Mouse (Mus musculus): Measurements from ENCODE around the gene Ugcg.

The Ugcg gene

DNA sequence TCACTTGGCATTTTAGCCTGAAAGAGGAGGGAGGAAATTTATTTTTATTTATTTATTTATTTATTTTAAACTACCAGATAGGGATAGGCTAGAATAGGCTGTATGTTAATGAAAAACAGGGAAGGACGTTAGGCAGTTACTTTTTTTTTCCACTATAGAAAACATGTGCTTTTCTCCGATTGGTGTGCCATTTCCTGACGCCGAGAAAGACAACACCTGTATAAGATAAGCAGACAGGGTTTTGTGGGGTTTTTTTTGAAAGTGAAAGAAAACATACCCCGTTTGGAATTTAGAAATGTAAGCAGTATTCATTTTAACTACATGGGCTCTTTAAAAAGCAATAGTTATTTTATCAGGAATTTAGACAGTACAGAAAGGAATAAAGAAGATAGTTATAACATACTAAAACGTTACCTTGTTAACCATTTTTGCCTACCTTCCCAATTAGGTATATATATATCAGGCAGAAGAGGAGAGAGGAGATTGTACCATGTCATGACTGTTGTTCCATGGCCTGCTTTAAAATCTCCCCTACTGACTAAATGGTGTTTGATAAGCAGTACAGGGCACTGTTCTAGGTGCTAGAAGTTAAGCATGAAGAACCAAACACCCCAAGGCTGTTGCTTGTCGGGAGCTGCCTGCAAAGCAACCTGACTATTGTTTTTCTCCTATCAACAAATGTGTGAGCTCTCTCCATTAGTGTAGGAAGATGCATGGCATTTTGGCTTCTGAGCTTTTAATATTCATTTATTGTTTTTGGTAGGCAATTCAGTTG is 1.8 kb downstream of the Ugcg start:
- no peak for DNase-seq (ENCODE audit: low spot score)

GRCm38 (mm10) chr4:59194731-59195496 is 5.9 kb downstream of the Ugcg start:
- DNase-seq (ENCODE audit: low spot score) = no peak

DNA sequence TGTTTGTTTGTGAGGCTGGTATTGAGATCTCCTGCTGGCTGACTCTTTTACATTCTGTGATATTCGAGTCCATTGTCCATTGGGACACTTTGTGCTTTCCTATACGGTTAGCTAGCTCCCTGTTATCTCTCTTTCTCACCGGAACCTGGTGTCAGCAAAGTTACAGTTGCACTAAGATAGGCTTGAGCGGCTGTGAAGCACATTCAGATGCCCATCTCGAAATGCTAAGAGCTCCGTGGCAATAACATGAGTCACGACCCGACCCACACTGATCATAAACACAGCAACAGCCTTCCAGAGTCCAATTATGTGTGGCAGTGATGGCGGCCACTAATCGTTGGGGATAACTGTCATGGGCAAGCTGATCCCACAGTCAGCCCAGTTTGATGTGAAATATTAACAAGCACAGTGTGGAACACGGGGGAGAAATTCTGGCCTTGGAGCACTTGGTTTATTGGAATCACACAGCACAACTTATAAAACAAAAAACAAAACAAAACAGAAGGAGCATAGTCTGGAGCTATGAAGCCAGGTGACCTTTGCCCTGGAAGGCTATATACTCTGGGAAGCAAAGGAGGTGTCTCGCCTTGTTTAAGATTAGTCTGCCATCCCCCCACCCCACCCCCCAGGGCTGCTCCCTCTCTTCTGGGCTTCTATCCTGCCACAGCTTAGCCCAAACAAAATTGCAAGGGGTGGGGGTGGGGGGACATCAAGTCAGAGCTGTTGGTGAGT is 7.5 kb downstream of the Ugcg start:
- no peak for DNase-seq (ENCODE audit: low spot score)

DNA sequence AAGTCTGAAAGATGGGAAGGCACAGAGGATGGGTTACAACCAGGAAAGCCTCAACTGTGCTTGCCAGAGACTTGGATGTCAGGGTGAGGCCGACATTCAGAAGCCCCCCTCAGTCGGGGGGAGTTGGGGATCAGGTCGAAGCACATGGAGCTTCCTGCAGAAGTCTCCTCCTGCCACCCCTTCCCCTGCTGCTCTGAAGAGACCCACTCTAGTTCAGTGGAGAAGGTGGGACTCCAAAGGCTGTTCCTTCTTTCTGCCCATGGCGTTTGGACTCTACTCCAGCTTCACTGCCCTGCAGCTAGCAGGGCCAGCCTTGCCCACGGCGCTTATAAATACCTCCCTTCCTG is 8.0 kb downstream of the Ugcg start:
- DNase-seq (ENCODE audit: low spot score) = no peak

DNA sequence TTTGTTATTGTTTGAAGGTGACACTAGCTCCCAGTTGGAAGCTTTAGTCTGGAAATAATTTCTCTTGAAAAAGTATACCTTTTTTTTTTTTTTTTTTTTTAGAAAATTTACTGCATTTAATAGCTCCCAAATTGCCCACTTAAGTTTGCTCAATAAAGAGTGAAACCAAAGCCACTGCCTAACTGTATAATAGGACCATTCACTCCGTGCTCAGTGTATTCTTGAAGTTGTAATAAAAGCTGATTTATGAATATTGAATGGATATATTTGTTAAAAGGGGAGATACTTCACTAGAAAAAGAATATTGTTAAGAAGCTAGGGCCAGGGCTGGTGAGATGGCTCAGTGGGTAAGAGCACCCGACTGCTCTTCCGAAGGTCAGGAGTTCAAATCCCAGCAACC is 8.4 kb downstream of the Ugcg start:
- DNase-seq (ENCODE audit: low spot score) = no peak

- DNase-seq (ENCODE audit: low spot score) = peak; percentile 72
Measured at GRCm38 (mm10) chr4:59199341-59199740, 10.3 kb downstream of the Ugcg start.

DNA sequence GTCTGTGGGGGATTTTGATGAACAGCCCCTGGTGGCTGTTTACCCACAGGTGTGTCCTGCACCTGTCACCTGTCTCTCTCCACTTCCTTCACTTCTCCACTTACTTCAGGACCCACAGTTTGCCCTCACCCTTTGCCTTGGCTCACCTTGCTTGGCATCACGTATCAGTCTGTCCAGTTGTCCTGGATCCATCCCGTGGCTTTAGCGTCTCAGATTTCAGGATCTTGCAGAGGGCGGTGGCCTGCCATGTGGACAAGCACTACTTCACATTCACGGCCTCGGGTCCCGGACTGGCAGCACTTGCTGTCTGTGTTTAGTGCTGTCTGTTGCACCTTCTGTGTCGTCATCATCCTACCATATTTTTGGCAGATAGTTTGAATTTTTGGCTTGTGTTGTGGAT is 10.7 kb downstream of the Ugcg start:
- DNase-seq (ENCODE audit: low spot score) = no peak

GRCm38 (mm10) chr4:59200636-59201035 is 11.6 kb downstream of the Ugcg start:
- DNase-seq (ENCODE audit: low spot score) = no peak

- DNase-seq (ENCODE audit: low spot score) = no peak
Measured at GRCm38 (mm10) chr4:59204616-59205015, 15.6 kb downstream of the Ugcg start.

DNA sequence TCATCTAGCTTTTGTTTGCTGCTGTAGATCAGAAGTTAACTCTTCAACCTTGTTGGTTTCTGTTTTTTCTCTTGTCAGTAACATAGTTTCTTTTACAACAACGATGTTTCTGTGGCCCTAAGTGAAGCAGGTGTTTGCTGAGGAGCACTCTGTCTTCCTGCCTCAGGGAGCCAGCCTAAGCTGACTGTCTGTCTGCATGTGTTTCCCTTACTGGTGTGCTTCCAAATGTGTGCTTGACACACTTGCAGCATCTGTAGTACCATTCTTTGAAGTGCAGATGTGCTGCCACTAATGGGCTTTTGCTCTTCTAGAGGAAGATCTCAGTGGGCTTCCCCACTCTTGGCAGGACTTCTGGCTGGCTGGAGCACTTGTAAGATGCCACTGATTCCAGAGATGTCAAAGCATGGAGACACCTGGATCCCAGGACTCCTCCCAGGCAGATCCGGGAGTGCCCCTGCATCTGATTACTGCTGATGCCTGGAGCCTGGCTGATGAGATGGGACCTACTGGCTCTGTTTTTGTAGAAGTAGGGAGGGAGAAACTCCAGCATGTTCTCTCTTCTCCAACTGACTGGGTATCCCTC is 16.8 kb downstream of the Ugcg start:
- DNase-seq (ENCODE audit: low spot score) = no peak

DNA sequence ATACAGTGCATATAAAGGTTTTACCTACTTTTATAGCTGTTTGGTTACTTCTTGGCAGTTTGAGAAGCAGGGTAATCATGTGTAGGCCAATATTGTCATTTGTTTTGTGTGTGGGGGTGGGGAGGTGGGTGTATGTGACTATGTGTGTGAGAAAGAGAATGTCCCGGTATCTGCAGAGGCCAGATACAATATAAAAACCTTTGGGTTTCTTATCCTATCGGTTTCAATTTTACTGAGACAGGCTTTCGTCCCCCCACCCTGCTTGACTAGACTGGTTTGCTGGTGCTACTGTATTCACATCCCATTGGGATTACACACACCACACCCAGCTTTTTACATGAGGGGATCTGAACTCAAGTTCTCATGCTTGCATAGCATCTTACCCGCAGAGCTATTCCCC is 17.5 kb downstream of the Ugcg start:
- DNase-seq (ENCODE audit: low spot score) = no peak

GRCm38 (mm10) chr4:59208607-59209006 is 19.6 kb downstream of the Ugcg start:
- DNase-seq (ENCODE audit: low spot score) = no peak

GRCm38 (mm10) chr4:59211181-59211580 is 22.1 kb downstream of the Ugcg start:
- DNase-seq (ENCODE audit: low spot score) = no peak

DNA sequence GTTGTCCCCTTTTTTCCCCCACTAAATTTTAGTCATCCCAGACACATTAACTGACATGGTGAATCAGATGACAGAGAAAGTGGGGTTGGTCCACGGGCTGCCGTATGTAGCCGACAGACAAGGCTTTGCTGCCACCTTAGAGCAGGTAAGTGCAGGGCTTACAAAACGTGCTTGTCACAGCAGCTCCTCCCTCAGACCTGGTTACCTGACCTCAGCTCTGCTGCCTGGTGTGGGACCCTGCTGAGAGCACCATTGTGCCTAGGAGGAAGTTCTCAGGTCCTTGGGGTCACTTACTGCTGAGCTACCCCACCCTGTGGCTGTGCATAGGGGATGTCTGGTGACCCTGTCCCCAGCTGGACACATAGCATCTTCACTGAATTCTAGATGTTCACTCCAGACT is 24.8 kb downstream of the Ugcg start:
- no peak for DNase-seq (ENCODE audit: low spot score)

DNA sequence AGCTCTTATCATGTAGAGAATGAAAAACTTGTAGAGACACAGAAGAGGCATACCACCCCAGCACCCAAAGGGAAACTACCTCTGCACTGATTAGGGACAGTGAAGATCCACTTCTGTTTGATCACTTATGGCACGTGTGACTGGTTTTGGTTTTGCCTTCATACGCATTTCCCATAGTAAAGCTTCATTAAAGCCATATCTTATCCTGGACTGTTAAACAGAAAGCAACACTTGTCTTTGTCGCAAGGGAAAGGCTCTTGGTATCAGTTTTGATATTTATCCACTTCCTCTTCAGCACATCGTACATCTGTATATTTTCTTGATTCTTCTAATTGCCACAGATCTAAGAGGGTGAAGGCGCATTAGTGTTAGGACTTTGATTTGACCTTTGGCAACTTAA is 25.6 kb downstream of the Ugcg start:
- DNase-seq (ENCODE audit: low spot score) = no peak

DNA sequence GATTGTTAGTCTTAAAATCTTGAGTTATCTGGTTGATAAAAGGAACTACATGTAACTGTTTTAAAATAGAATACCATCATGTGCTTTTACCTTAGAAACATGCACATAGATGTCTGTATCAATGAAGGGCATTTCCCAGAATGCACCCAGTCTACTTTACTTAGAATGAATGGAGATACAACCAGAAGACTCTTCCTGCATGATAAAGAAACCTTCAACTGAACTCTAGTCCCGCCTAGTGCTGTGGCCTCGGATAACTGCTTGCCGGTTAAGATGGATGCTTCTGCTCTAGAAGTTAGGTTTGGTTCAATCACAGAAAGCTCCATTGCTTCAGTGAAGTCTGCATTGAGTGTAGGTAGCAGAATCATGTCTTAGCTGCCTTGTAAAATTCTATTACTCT is 26.5 kb downstream of the Ugcg start:
- no peak for DNase-seq (ENCODE audit: low spot score)

DNA sequence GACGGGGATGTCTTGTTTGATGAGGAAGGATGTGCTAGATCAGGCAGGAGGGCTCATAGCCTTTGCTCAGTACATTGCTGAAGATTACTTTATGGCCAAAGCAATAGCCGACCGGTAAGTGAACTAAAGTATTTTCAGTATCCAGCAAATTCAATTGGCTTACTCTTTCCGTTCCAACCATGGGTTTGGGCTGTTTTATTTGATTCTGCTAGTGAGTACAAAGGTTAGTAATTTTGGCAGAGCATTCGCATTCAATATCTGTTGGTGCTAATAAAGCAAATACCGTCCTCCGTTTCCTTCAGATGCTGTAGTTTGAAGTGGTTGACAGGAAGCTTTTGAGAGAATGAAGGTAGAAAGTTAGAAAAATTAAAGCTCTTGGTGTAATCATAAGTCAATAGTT is 28.0 kb downstream of the Ugcg start:
- no peak for DNase-seq (ENCODE audit: low spot score)

DNA sequence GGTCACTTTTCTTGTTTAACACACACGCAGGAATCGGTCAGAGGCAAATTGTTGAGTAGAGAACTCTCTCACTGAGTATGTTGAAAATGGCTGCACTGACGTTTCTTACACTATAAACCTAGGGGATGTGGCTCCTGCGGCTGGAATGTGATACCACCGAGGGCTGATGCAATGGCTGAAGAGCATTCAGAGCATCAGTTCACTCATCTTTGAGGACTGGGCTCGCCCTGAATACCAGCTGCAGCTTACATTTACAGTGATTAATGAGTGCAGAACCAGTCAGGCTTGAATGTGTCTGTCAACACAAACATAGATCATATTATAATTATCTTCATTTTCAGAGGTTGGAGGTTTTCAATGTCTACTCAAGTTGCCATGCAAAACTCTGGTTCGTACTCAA is 29.1 kb downstream of the Ugcg start:
- no peak for DNase-seq (ENCODE audit: low spot score)

- DNase-seq (ENCODE audit: low spot score) = no peak
Measured at GRCm38 (mm10) chr4:59222226-59222625, 33.2 kb downstream of the Ugcg start.

DNA sequence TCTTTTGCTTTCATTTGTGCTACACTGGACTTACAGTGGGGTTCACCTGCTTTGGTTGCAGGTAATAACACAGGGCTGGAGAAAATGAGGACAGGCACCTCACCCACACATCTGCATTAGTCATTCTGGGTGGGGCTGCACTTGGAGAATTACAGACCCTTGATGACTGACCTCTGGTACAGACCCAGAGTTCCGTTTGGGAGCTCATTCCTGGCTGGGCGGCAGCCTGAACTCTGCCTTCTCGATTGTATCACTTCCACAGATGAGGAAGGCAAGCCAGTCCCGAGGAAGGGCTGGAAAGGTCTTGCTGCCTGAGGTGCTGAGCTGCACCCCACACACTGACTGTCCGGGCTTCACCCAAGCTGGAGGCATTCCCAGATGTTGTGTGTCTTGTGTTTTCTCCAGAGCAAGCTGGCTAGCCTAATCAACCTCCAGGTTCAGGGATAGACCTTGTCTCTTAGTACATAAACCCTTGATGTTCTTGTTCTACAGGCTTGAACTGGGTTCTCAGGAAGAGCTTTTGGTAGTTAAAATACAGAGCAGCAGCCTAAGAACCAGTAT is 34.1 kb downstream of the Ugcg start:
- DNase-seq (ENCODE audit: low spot score) = no peak

DNA sequence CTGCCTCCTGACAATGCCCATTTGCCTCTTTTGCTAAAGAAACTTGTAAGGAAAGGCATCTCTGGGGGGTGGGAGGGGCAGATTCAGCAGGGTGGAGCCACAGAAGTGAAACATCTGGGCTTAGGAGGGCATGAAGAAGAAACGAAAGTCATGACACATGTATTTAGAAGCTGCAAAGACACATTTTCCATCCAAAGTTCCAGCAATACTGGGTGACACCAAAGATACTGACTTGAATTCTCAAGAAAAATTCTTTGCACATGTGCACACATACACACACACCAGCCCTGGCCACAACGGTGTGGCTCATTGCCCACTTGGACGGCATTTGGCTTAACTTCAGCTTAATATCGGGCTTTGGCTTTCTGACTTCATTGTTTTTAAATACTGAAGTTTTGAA is 35.8 kb downstream of the Ugcg start:
- peak; percentile 30 for DNase-seq (ENCODE audit: low spot score)

DNA sequence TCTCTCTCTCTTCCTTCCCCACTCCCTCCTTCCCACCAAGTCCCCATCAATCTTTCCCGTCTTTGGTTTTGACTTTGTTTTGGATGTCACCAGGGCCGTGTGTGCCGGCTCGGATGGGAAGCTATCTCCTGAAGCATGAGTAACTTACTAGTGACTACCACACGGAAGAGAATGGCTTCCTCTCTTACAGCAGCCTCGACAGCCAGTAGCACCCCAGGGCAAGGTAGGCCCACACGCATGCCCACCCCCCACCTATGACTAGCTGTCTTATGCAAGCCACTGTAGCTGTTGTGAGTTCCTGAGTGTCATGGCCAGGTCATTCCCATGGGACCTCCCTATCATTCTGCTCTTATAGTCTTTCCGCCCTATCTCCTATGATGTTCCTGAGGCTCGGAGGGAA is 38.0 kb downstream of the Ugcg start:
- no peak for DNase-seq (ENCODE audit: low spot score)
